Comparison of ENCODE assay signal across 8 mouse cellular contexts in the genomic region with DNA sequence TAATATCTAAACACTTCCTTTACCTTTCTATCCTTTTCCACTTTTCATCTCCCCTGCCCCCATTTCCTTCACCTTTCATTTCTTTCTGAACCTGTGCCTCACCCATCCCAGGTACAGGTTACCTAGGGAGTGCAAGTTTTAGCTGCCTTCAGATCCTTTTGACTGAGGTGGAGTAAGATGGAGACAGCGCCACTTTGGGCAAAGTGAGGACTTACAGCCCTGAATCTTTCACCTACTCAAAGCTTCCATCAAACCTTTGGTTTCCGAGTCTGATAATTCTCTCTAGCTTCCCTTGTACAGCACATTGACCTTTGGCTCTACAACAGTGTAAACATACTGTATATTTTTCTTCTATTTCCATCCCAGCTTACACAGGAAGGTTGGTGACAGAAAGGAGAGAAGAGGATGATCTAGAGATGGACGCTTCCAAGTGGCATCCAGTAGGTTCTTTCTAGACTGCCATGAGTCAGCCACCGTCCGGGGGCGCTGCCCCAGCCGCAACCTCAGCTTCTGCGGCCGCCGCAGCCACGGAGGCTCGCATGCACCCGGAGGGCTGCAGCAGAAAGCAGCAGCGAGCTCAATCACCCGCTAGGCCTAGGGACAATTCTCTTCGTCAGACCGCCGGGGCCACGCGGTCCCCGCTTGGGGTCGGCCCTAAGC. TPM values are rescaled to one million over a fixed set of nuclear protein-coding genes. Genes with fewer than 3 reads are reported as not detected.
A peak's percentile ranks its signal among the peaks of the same experiment; 100 is the strongest.
DNase-seq lines count a peak whose midpoint lies in the region; ATAC-seq and TF ChIP-seq lines count a peak whose summit lies in the region.

No protein-coding gene starts in this region.

- WGBS in heart, embryonic 12.5 days, result 1% methylated on average over 22 of the region's 22 CpGs
- WGBS in heart, adult 2 months, result 2% methylated on average over 22 of the region's 22 CpGs
- WGBS in embryonic facial prominence, embryonic 11.5 days, result under 1% methylated on average over 22 of the region's 22 CpGs
- WGBS in neural tube, embryonic 14.5 days, result under 1% methylated on average over 22 of the region's 22 CpGs

- no peaks in the 10 kb centered on the region for H3K9me3 ChIP-seq in heart, embryonic 12.5 days (replicated peaks)
- H3K9me3 ChIP-seq in ES-Bruce4 (replicated peaks; ENCODE audit: control insufficient read depth, insufficient read depth, low read length, poor library complexity, severe bottlenecking), result no peaks in the 10 kb centered on the region
- H3K9me3 ChIP-seq in embryonic facial prominence, embryonic 11.5 days (replicated peaks; ENCODE audit: control insufficient read depth, low read length), result no peaks in the 10 kb centered on the region
- no peaks in the 10 kb centered on the region for H3K9me3 ChIP-seq in neural tube, embryonic 14.5 days (ENCODE audit: control insufficient read depth, low read length)

- H3K9ac ChIP-seq in heart, embryonic 12.5 days, result no peak overlapping the region
- no peak overlapping the region for H3K9ac ChIP-seq in heart, adult 2 months (ENCODE audit: low read depth, low read length)
- H3K9ac ChIP-seq in ES-Bruce4 (ENCODE audit: low read depth, poor library complexity, severe bottlenecking), result no peak overlapping the region
- H3K9ac ChIP-seq in embryonic facial prominence, embryonic 11.5 days (replicated peaks; ENCODE audit: low read length), result peak overlapping the region; percentile 50
- peak overlapping the region; percentile 87 for H3K9ac ChIP-seq in neural tube, embryonic 14.5 days (replicated peaks; ENCODE audit: low read depth, low read length)

- TF ChIP-seq POLR2A in heart, adult 2 months (IDR thresholded peaks at IDR 0.05; ENCODE audit: insufficient read depth, low read depth, low read length), result no peak
- TF ChIP-seq POLR2A in ES-Bruce4 (IDR thresholded peaks at IDR 0.05; ENCODE audit: insufficient read depth, low read length), result no peak

- peak overlapping the region; percentile 97 for H3K4me2 ChIP-seq in heart, embryonic 12.5 days
- peak overlapping the region; percentile 98 for H3K4me2 ChIP-seq in embryonic facial prominence, embryonic 11.5 days (ENCODE audit: low read depth, low read length)
- peak overlapping the region; percentile 87 for H3K4me2 ChIP-seq in neural tube, embryonic 14.5 days (ENCODE audit: low read depth, low read length)

- H3K36me3 ChIP-seq in heart, embryonic 12.5 days, result no peaks in the 10 kb centered on the region
- H3K36me3 ChIP-seq in heart, adult 2 months (ENCODE audit: control insufficient read depth, insufficient read depth, low read length), result no peaks in the 10 kb centered on the region
- H3K36me3 ChIP-seq in ES-Bruce4 (ENCODE audit: control insufficient read depth, insufficient read depth, low read length, poor library complexity, severe bottlenecking), result no peaks in the 10 kb centered on the region
- H3K36me3 ChIP-seq in embryonic facial prominence, embryonic 11.5 days (replicated peaks; ENCODE audit: control insufficient read depth, insufficient read depth, low read depth, low read length), result no peaks in the 10 kb centered on the region
- peaks cover 6% of the 10 kb centered on the region; the same call in 1 of the 2 replicates for H3K36me3 ChIP-seq in neural tube, embryonic 14.5 days (ENCODE audit: control insufficient read depth, insufficient read depth, low read length)

- no peak for DNase-seq in heart, adult 2 months
- DNase-seq in embryonic facial prominence, embryonic 11.5 days (ENCODE audit: low spot score), result peak; percentile 9
- DNase-seq in left cerebral cortex, postnatal 10 days (ENCODE audit: extremely low spot score in 1 of 2, low spot score in 2 of 2), result peak; percentile 41 to 68
- DNase-seq in ovary, postnatal 10 days (ENCODE audit: low spot score), result no peak
- DNase-seq in gastrocnemius, postnatal 4 days (ENCODE audit: low spot score in 2 of 2), result no peak

- H3K4me1 ChIP-seq in heart, embryonic 12.5 days (replicated peaks), result peaks cover 24% of the 10 kb centered on the region
- H3K4me1 ChIP-seq in heart, adult 2 months (ENCODE audit: control insufficient read depth, insufficient read depth, low read length), result no peaks in the 10 kb centered on the region
- no peaks in the 10 kb centered on the region for H3K4me1 ChIP-seq in ES-Bruce4 (ENCODE audit: control insufficient read depth, insufficient read depth, low read length)
- H3K4me1 ChIP-seq in embryonic facial prominence, embryonic 11.5 days (ENCODE audit: control insufficient read depth, insufficient read depth, low read length), result peaks cover 2% of the 10 kb centered on the region
- H3K4me1 ChIP-seq in neural tube, embryonic 14.5 days (ENCODE audit: control insufficient read depth, insufficient read depth, low read length), result peaks cover 22% of the 10 kb centered on the region; the same call in 1 of the 2 replicates

- intact Hi-C loops in heart, adult 2 months (cut with DNase I), result no loop called here
- intact Hi-C loops in left cerebral cortex, postnatal 10 days (cut with DNase I), result loop anchor here (5.0 kb wide), 2 partner anchors 61 to 166 kb away; a partner anchor contains a TSS

- no peaks in the 10 kb centered on the region for H3K79me2 ChIP-seq in heart, adult 2 months (replicated peaks; ENCODE audit: control insufficient read depth, insufficient read depth, low read length)

- peak overlapping the region; percentile 62 for H3K4me3 ChIP-seq in heart, embryonic 12.5 days
- H3K4me3 ChIP-seq in heart, adult 2 months, result no peak overlapping the region; the same call in 1 of the 2 replicates
- H3K4me3 ChIP-seq in ES-Bruce4 (ENCODE audit: low read depth, low read length), result peak overlapping the region; percentile 80
- peak overlapping the region; percentile 59 for H3K4me3 ChIP-seq in embryonic facial prominence, embryonic 11.5 days (ENCODE audit: low read depth, low read length)
- peak overlapping the region; percentile 81 for H3K4me3 ChIP-seq in neural tube, embryonic 14.5 days (ENCODE audit: low read depth, low read length)

- H3K27me3 ChIP-seq in heart, embryonic 12.5 days (replicated peaks), result peaks cover 60% of the 10 kb centered on the region
- H3K27me3 ChIP-seq in heart, adult 2 months (ENCODE audit: control insufficient read depth, insufficient read depth, low read length), result peaks cover 4% of the 10 kb centered on the region
- H3K27me3 ChIP-seq in ES-Bruce4 (ENCODE audit: control insufficient read depth, insufficient read depth, low read length, poor library complexity, severe bottlenecking), result 0 out of 2 replicates have a peak, but pooled peaks cover 3% of the 10 kb centered on the region
- H3K27me3 ChIP-seq in embryonic facial prominence, embryonic 11.5 days (ENCODE audit: control insufficient read depth, insufficient read depth, low read length), result peaks cover 15% of the 10 kb centered on the region; the same call in 1 of the 2 replicates
- no peaks in the 10 kb centered on the region for H3K27me3 ChIP-seq in neural tube, embryonic 14.5 days (ENCODE audit: control insufficient read depth, insufficient read depth, low read length)

- H3K27ac ChIP-seq in heart, embryonic 12.5 days (ENCODE audit: poor library complexity, severe bottlenecking), result no peak overlapping the region
- no peak overlapping the region for H3K27ac ChIP-seq in heart, adult 2 months
- no peak overlapping the region for H3K27ac ChIP-seq in ES-Bruce4 (ENCODE audit: insufficient read depth, low read length)
- H3K27ac ChIP-seq in embryonic facial prominence, embryonic 11.5 days (replicated peaks; ENCODE audit: low read depth, low read length), result no peak overlapping the region
- H3K27ac ChIP-seq in neural tube, embryonic 14.5 days (ENCODE audit: low read depth, low read length), result peak overlapping the region; percentile 95

- TF ChIP-seq EP300 in heart, adult 2 months (IDR thresholded peaks at IDR 0.05; ENCODE audit: insufficient read depth, low read depth, low read length), result no peak
- no peak for TF ChIP-seq EP300 in ES-Bruce4 (IDR thresholded peaks at IDR 0.05; ENCODE audit: insufficient read depth, low read depth, low read length)

- no peak for TF ChIP-seq CTCF in heart, adult 2 months (IDR thresholded peaks at IDR 0.05)
- peak; percentile 14 for TF ChIP-seq CTCF in ES-Bruce4 (IDR thresholded peaks at IDR 0.05; ENCODE audit: low read depth, low read length)

- ATAC-seq in heart, embryonic 12.5 days (ENCODE audit: insufficient number of reproducible peaks, low FRiP score), result no peak
- ATAC-seq in embryonic facial prominence, embryonic 11.5 days (replicated peaks; ENCODE audit: insufficient number of reproducible peaks, low FRiP score, low TSS enrichment, low read depth), result no peak
- peak; percentile 21; the same call in 1 of the 2 replicates for ATAC-seq in neural tube, embryonic 14.5 days (ENCODE audit: low read depth)

RNA-seq across cellular contexts. Expression of a gene that starts 2.7 kb away (rescaled TPM):
- 0.38 and 1.3 TPM in 2 replicates for polyA plus RNA-seq in heart, embryonic 12.5 days (2016; fragmentation: Nextera tagmentation; extraction: Ambion mirVana)
- total RNA-seq in heart, adult 2 months (2021), result not detected
- polyA plus RNA-seq in heart, adult 2 months (2012; rRNA removed), result 0.06 TPM in 1 of 2 replicates, not detected in the other
- polyA plus RNA-seq in ES-Bruce4 (2011; ENCODE audit: insufficient read depth, insufficient read length, low read depth, missing spikeins), result 1.6 and 2.5 TPM in 2 replicates
- 7.8 and 10.0 TPM in 2 replicates for polyA plus RNA-seq in embryonic facial prominence, embryonic 11.5 days (2014; fragmentation: Nextera tagmentation; extraction: Ambion mirVana)
- 100 to 1,000 TPM; 154 to 179 TPM for total RNA-seq in left cerebral cortex, postnatal 10 days (2021)
- polyA plus RNA-seq in neural tube, embryonic 14.5 days (2014; fragmentation: Nextera tagmentation; extraction: Ambion mirVana), result 104 and 110 TPM in 2 replicates
- total RNA-seq in gastrocnemius, postnatal 4 days (2021), result under 1 TPM; 0.42 to 0.49 TPM

RNA-seq across cellular contexts. Expression of a gene that starts 52.4 kb away (rescaled TPM):
- polyA plus RNA-seq in heart, embryonic 12.5 days (2016; fragmentation: Nextera tagmentation; extraction: Ambion mirVana), result not detected in 2 replicates
- total RNA-seq in heart, adult 2 months (2021), result not detected
- polyA plus RNA-seq in heart, adult 2 months (2012; rRNA removed), result not detected in 2 replicates
- 3.3 TPM in 1 of 2 replicates, not detected in the other for polyA plus RNA-seq in ES-Bruce4 (2011; ENCODE audit: insufficient read depth, insufficient read length, low read depth, missing spikeins)
- polyA plus RNA-seq in embryonic facial prominence, embryonic 11.5 days (2014; fragmentation: Nextera tagmentation; extraction: Ambion mirVana), result 1.1 TPM in 1 of 2 replicates, not detected in the other
- total RNA-seq in left cerebral cortex, postnatal 10 days (2021), result 10 to 100 TPM; 27.1 to 29.6 TPM
- 12.1 and 14.9 TPM in 2 replicates for polyA plus RNA-seq in neural tube, embryonic 14.5 days (2014; fragmentation: Nextera tagmentation; extraction: Ambion mirVana)
- not detected for total RNA-seq in gastrocnemius, postnatal 4 days (2021)

Comparison
In these comparisons a context has a peak if more than half of its experiments do, and no peak if none do; other contexts are left out.
1. H3K9ac ChIP-seq: peak in embryonic facial prominence, embryonic 11.5 days (single experiment) and neural tube, embryonic 14.5 days (single experiment); none in heart, embryonic 12.5 days (single experiment), heart, adult 2 months (single experiment) and ES-Bruce4 (single experiment).
2. DNase-seq: peak in embryonic facial prominence, embryonic 11.5 days (single experiment) and left cerebral cortex, postnatal 10 days (2 of 2); none in heart, adult 2 months (0 of 2), ovary, postnatal 10 days (single experiment) and gastrocnemius, postnatal 4 days (0 of 2).
3. Peak in every context shown above with its lines, with median percentiles within 50 percentile points of each other: H3K4me2 ChIP-seq.